Mouse (Mus musculus) fibroblast of lung, adult 2 months (primary cell): ENCODE measurements at regions not wholly inside any gene's neighbourhood (a gene's known extent, or its start where the extent isn't known, plus 50 kb on each side); places are given as distances from the start of the nearest gene placed in this dataset.
"Not testable (repeated sequence)": the region's sequence is repeated elsewhere in the genome, so short reads cannot be mapped to it uniquely, and the experiment has no call there.

Experiments
- DNase-seq: peaks from one replicate; pipeline ENCODE4 v3.0.0-alpha.2; 2011; ENCODE audit warnings: low read depth

- not testable (repeated sequence) for DNase-seq
These were observed 56.9 kb downstream of the Zfp36l1 start for GRCm38 (mm10) chr12:80055894-80056293.

- DNase-seq = no peak
These were observed 57.4 kb downstream of the Zfp36l1 start for GRCm38 (mm10) chr12:80055394-80055793.

- DNase-seq = no peak
These were observed 58.2 kb downstream of the Zfp36l1 start for GRCm38 (mm10) chr12:80054655-80055037.

GRCm38 (mm10) chr12:80053902-80054654 is 58.7 kb downstream of the Zfp36l1 start:
- no peak for DNase-seq

- DNase-seq = no peak
These were observed 64.4 kb downstream of the Zfp36l1 start for GRCm38 (mm10) chr12:80048215-80048979.

GRCm38 (mm10) chr12:80046625-80047303 is 66.0 kb downstream of the Zfp36l1 start:
- DNase-seq = peak; percentile 40

GRCm38 (mm10) chr12:80041510-80042324 is 71.1 kb downstream of the Zfp36l1 start:
- no peak for DNase-seq

- DNase-seq = no peak
These were observed 71.8 kb downstream of the Zfp36l1 start for GRCm38 (mm10) chr12:80041012-80041411.

- DNase-seq = no peak
These were observed 72.6 kb downstream of the Zfp36l1 start for GRCm38 (mm10) chr12:80040233-80040632.

GRCm38 (mm10) chr12:80039150-80039549 is 73.7 kb downstream of the Zfp36l1 start:
- DNase-seq = no peak

- no peak for DNase-seq
These were observed 77.1 kb downstream of the Zfp36l1 start for GRCm38 (mm10) chr12:80035500-80036271.

- DNase-seq = no peak
These were observed 77.8 kb downstream of the Zfp36l1 start for GRCm38 (mm10) chr12:80034963-80035411.

- no peak for DNase-seq
These were observed 78.7 kb downstream of the Zfp36l1 start for GRCm38 (mm10) chr12:80034100-80034499.

GRCm38 (mm10) chr12:80032520-80032919 is 80.3 kb downstream of the Zfp36l1 start:
- DNase-seq = no peak

- DNase-seq = no peak
These were observed 84.5 kb downstream of the Zfp36l1 start for GRCm38 (mm10) chr12:80028301-80028700.

GRCm38 (mm10) chr12:80023107-80024078 is 89.4 kb downstream of the Zfp36l1 start:
- DNase-seq = no peak

- DNase-seq = no peak
These were observed 90.4 kb downstream of the Zfp36l1 start for GRCm38 (mm10) chr12:80022181-80023106.

GRCm38 (mm10) chr12:80021030-80021473 is 91.8 kb downstream of the Zfp36l1 start:
- no peak for DNase-seq

GRCm38 (mm10) chr12:80018086-80018485 is 94.7 kb downstream of the Zfp36l1 start:
- DNase-seq = no peak
